Mouse (Mus musculus): ENCODE measurements at regions not wholly inside any gene's neighbourhood (a gene's known extent, or its start where the extent isn't known, plus 50 kb on each side); places are given as distances from the start of the nearest gene placed in this dataset.

DNA sequence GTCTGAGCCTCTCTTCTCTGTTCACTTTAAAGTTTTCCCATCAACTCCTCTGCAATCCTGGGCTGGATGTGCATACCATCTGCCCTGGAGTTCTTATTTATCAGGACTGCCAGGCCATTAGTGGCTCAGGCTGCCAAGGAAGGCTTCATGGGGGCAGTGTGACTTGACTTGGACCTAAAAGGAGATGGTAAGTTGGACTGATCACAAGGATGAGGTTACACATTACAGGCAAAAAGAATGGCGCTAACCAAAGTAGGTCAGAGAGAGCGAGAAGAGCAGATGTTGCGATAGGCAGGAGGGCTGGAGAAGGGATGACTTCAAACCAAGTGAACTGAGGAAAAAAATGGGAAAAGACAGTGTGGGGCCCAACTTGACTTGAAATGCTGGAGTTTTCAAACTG lies 480.5 kb downstream of the Rnf144a start:
- TF ChIP-seq ZC3H11A (IDR thresholded peaks at IDR 0.05; ENCODE audit: borderline replicate concordance, low read depth, low read length) (no peak), HCFC1 (IDR thresholded peaks at IDR 0.05; ENCODE audit: borderline replicate concordance, insufficient read depth, low read length) (no peak), MAFK (IDR thresholded peaks at IDR 0.05; ENCODE audit: insufficient read depth, low read depth, low read length) (no peak), CHD2 (IDR thresholded peaks at IDR 0.05; ENCODE audit: low read depth, low read length) (no peak)
